Mouse (Mus musculus) bone marrow, adult 2 months (tissue): Measurements from ENCODE around the gene Mettl26.

Source experiments
- CTCF ChIP-seq: fragments of 200-500 bp; IDR thresholded peaks from 2 replicates; pipeline ENCODE4 v1.5.1; 2011; ENCODE audit warnings: low read length, control low read depth; ENCODE audit not compliant: control insufficient read depth, insufficient read depth
- POLR2A ChIP-seq: fragments of 200-500 bp; IDR thresholded peaks from 2 replicates; pipeline ENCODE4 v1.6.1; 2011; ENCODE audit warnings: low read depth, mild to moderate bottlenecking, control low read depth, low read length, borderline replicate concordance; ENCODE audit not compliant: control insufficient read depth

DNA sequence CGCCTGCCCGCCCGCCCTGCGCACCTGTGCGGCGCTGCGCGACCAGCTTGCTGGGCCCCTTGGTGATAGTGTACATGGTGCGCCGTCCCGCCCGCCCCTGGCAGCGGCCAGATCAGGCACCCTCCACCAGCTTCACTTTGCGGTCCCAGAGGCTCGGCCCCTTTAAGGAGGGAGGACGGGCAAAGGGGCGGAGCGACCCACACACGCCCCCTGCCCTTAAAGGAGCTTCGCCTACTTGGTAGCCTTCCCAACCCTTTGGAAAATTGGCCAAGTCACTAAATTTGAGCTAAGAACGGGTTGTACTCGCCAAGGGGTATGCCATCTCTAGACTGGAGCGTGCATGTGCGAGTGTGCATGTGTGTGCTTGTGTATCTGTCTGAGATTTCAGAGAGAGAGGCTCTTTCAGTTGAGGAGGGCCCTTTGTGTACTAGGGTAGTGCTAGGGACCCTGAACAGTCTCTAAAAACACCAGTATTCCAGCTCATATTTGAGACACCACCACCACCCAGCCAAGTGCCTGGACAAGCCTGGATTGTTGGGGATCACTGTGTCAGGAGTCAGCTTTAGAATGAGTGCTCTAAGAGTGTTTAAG lies 6.2 kb upstream of the Mettl26 start, which contains the start of gene Mcrip2:
- TF ChIP-seq CTCF = no peak
- no peak for TF ChIP-seq POLR2A
